In the genomic region with DNA sequence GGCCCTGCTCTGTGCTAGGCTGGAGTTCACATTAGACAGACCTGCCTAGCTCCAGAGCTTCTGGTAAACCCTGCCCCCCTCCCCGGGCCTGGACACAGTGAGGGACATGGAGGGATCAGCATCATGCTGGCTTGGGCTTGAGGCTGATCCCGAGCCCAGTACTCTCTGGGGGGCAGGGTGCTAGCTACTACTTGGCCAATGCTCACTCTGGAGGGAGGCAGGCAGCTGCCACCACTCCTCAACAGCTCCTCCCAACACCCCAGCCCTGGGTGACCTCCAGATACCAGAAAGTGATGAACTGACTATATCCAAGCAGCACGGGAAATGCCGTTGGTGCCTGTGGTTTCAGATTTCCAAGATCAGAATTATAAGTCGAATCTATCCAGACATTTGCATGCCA, we compare ENCODE assay signal across 9 mouse cellular contexts. TPM values are rescaled to one million over a fixed set of nuclear protein-coding genes. Genes with fewer than 3 reads are reported as not detected.
DNase-seq lines count a peak whose midpoint lies in the region; ATAC-seq and TF ChIP-seq lines count a peak whose summit lies in the region.
"Had no signal": no experiment of that assay in that cellular context is flagged by ENCODE, and none has a peak within 500 bp of the region (broad histone marks: within the 10 kb centered on the region; RNA-seq: fewer than 3 reads in every experiment).

No protein-coding gene starts in this region.

- H3K4me3 ChIP-seq in hindbrain, postnatal 0 days (ENCODE audit: low read length): no peak overlapping the region
- H3K4me3 ChIP-seq in hindbrain, embryonic 14.5 days (replicated peaks; ENCODE audit: low read length): no peak overlapping the region

- no peak overlapping the region for H3K4me2 ChIP-seq in hindbrain, postnatal 0 days (ENCODE audit: low read depth, low read length)
- H3K4me2 ChIP-seq in hindbrain, embryonic 14.5 days (replicated peaks): no peak overlapping the region

- ATAC-seq in hindbrain, postnatal 0 days: peak; percentile 21; the same call in 1 of the 2 replicates
- ATAC-seq in hindbrain, embryonic 14.5 days (ENCODE audit: low FRiP score): no peak

- no peak for DNase-seq in hindbrain, postnatal 0 days (ENCODE audit: low spot score)
- DNase-seq in hindbrain, embryonic 14.5 days (ENCODE audit: low spot score): no peak
- peak; percentile 8 for DNase-seq in fibroblast of lung, adult 2 months (ENCODE audit: low read depth)
- peak; percentile 54 to 58 for DNase-seq in kidney, postnatal 36 days
- peak; percentile 81 to 93 for DNase-seq in lung, postnatal 4 days
- no peak for DNase-seq in cerebellum, adult 11-12 months
- no peak for DNase-seq in gastrocnemius, postnatal 36 days
- DNase-seq: thymus, postnatal 36 days had no signal

- H3K4me1 ChIP-seq in hindbrain, postnatal 0 days (ENCODE audit: insufficient read depth, low read length): 0 out of 2 replicates have a peak, but pooled peaks cover 7% of the 10 kb centered on the region
- peaks cover 5% of the 10 kb centered on the region; the same call in 1 of the 2 replicates for H3K4me1 ChIP-seq in hindbrain, embryonic 14.5 days (replicated peaks; ENCODE audit: control insufficient read depth, insufficient read depth, low read length)

- H3K9me3 ChIP-seq in hindbrain, postnatal 0 days (ENCODE audit: low read length): no peaks in the 10 kb centered on the region
- H3K9me3 ChIP-seq in hindbrain, embryonic 14.5 days (ENCODE audit: control insufficient read depth, low read length): no peaks in the 10 kb centered on the region

- no peak overlapping the region for H3K9ac ChIP-seq in hindbrain, postnatal 0 days (replicated peaks; ENCODE audit: low read length)
- H3K9ac ChIP-seq in hindbrain, embryonic 14.5 days: no peak overlapping the region

- H3K27me3 ChIP-seq in hindbrain, postnatal 0 days (ENCODE audit: insufficient read depth, low read length): 0 out of 2 replicates have a peak, but pooled peaks cover 8% of the 10 kb centered on the region
- H3K27me3 ChIP-seq in hindbrain, embryonic 14.5 days (ENCODE audit: control insufficient read depth, insufficient read depth, low read length): peaks cover 27% of the 10 kb centered on the region

- intact Hi-C loops in gastrocnemius, postnatal 36 days (cut with DNase I): no loop called here

- TF ChIP-seq CTCF in hindbrain, postnatal 0 days (IDR thresholded peaks at IDR 0.05; ENCODE audit: low read depth): no peak

- H3K36me3 ChIP-seq in hindbrain, postnatal 0 days (ENCODE audit: insufficient read depth, low read length): no peaks in the 10 kb centered on the region
- no peaks in the 10 kb centered on the region for H3K36me3 ChIP-seq in hindbrain, embryonic 14.5 days (replicated peaks; ENCODE audit: control insufficient read depth, insufficient read depth)

- WGBS in hindbrain, postnatal 0 days: 69% methylated on average over 5 of the region's 5 CpGs
- 73% methylated on average over 5 of the region's 5 CpGs for WGBS in hindbrain, embryonic 14.5 days

- no peak overlapping the region for H3K27ac ChIP-seq in hindbrain, postnatal 0 days
- H3K27ac ChIP-seq in hindbrain, embryonic 14.5 days: no peak overlapping the region
- H3K27ac ChIP-seq: macrophage had no signal

RNA-seq across cellular contexts. Expression of gene Ttc1, which starts 25.9 kb away (rescaled TPM):
- total RNA-seq in hindbrain, postnatal 0 days (2014; rRNA removed): 22.1 and 33.6 TPM in 2 replicates
- 78.8 and 82.5 TPM in 2 replicates for polyA plus RNA-seq in hindbrain, postnatal 0 days (2015; fragmentation: Nextera tagmentation; extraction: Ambion mirVana)
- polyA plus RNA-seq in hindbrain, embryonic 14.5 days (2014; fragmentation: Nextera tagmentation; extraction: Ambion mirVana): 78.1 and 78.9 TPM in 2 replicates
- 10 to 100 TPM; 52.3 to 52.7 TPM for total RNA-seq in gastrocnemius, postnatal 36 days (2021)

Comparison
In these comparisons a context has a peak if more than half of its experiments do, and no peak if none do; other contexts are left out.
1. DNase-seq: peak in fibroblast of lung, adult 2 months (single experiment), kidney, postnatal 36 days (2 of 2) and lung, postnatal 4 days (2 of 2); none in hindbrain, postnatal 0 days (single experiment), hindbrain, embryonic 14.5 days (single experiment), cerebellum, adult 11-12 months (single experiment) and gastrocnemius, postnatal 36 days (0 of 2).